Mouse (Mus musculus) forebrain, embryonic 13.5 days (tissue): ENCODE data around the gene Tmem234. TPM values are rescaled to one million over a fixed set of nuclear protein-coding genes. Genes with fewer than 3 reads are reported as not detected.
A peak's percentile ranks its signal among the peaks of the same experiment; 100 is the strongest.

Experiments
- ATAC-seq: fragments of 200-750 bp; cut with Nextera tagmentation; 2 replicates; pipeline ENCODE4 v1.8.0; 2017
- H3K27ac ChIP-seq: fragments of 300-500 bp; sonication (generic); 2 replicates; pipeline ENCODE4 v1.5.1; 2015; ENCODE audit warnings: inconsistent platforms, mild to moderate bottlenecking, moderate library complexity
- H3K27me3 ChIP-seq: fragments of 300-500 bp; sonication (generic); 2 replicates; pipeline ENCODE4 v1.6.1; 2015; ENCODE audit warnings: mild to moderate bottlenecking, inconsistent platforms
- H3K36me3 ChIP-seq: fragments of 300-500 bp; sonication (generic); 2 replicates; pipeline ENCODE4 v1.6.1; 2015; ENCODE audit warnings: mild to moderate bottlenecking, inconsistent platforms; ENCODE audit not compliant: poor library complexity, severe bottlenecking
- H3K4me1 ChIP-seq: fragments of 300-500 bp; sonication (generic); 2 replicates; pipeline ENCODE4 v1.6.1; 2015; ENCODE audit warnings: inconsistent platforms
- H3K4me2 ChIP-seq: fragments of 300-500 bp; sonication (generic); 2 replicates; pipeline ENCODE4 v1.6.1; 2015; ENCODE audit warnings: inconsistent platforms, mild to moderate bottlenecking, moderate library complexity
- H3K4me3 ChIP-seq: fragments of 300-500 bp; sonication (generic); 2 replicates; pipeline ENCODE4 v1.5.1; 2015; ENCODE audit warnings: mild to moderate bottlenecking, inconsistent platforms
- H3K9ac ChIP-seq: fragments of 300-500 bp; sonication (generic); 2 replicates; pipeline ENCODE4 v1.6.1; 2015; ENCODE audit warnings: mild to moderate bottlenecking, inconsistent platforms
- H3K9me3 ChIP-seq: fragments of 300-500 bp; sonication (generic); replicated peaks from 2 replicates; pipeline ENCODE4 v1.6.1; 2016; ENCODE audit warnings: inconsistent platforms
- WGBS: fragments of 180-500 bp; shearing (Covaris S2); methylation state at CpG from one replicate; pipeline ENCODE4 v1.1.7; 2015; 5-methylcytosine and 5-hydroxymethylcytosine counted together
- polyA plus RNA-seq: library from polyadenylated mRNA; unstranded; fragments of >200 nt; fragmentation: Nextera tagmentation; extraction: Ambion mirVana; gene quantifications from 2 replicates; pipeline ENCODE4 v1.2.1, GENCODE M21; 2015

Tmem234 gene
- polyA plus RNA-seq, 1 experiment from 2014 or later: 186 TPM

- WGBS: 85% methylated on average over 6 of the region's 6 CpGs
Measured at GRCm38 (mm10) chr4:129570028-129570427, 30.4 kb upstream of the Tmem234 start.

DNA sequence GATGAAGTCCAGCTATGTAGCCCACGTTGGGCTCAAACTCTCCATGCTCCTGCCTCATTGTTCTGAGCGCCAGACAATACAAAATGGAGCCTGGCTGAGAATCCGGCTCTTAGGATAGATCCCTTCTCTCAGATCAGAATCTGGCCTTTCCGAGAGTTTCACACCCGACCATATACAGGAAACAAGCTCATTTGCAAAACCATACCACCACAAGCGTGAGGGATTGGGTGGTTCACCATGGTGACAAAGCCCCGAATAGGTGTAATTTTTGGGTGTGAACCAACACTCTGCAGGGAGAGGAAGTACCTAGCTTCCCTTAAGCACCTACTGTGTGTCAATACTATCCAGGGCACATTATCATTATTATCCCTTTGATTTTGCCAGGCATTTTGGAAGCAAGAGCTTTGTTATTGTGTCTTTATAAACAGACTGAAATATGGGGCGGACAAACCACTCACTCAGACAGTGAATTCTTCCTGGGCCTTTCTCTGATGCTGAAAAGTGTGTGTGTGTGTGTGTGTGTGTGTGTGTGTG, 28.9 kb upstream of the Tmem234 start:
- WGBS: 76% methylated on average over 8 of the region's 8 CpGs
- Histone ChIP-seq H3K9me3 (no peaks in the 10 kb centered on the region), H3K9ac (no peak overlapping the region), H3K4me3 (no peak overlapping the region), H3K4me1 (no peaks in the 10 kb centered on the region), H3K36me3 (no peaks in the 10 kb centered on the region), H3K27me3 (no peaks in the 10 kb centered on the region), H3K4me2 (no peak overlapping the region), H3K27ac (no peak overlapping the region)
- ATAC-seq: no peak

More at GRCm38 (mm10) chr4:129570028-129570427, 30.4 kb upstream of the Tmem234 start:
- Histone ChIP-seq H3K27me3 (no peaks in the 10 kb centered on the region), H3K4me3 (no peak overlapping the region), H3K36me3 (no peaks in the 10 kb centered on the region), H3K9me3 (no peaks in the 10 kb centered on the region), H3K27ac (no peak overlapping the region), H3K9ac (no peak overlapping the region), H3K4me2 (no peak overlapping the region), H3K4me1 (no peaks in the 10 kb centered on the region)
- no peak for ATAC-seq

GRCm38 (mm10) chr4:129572236-129573092, 28.0 kb upstream of the Tmem234 start:
- no peak for ATAC-seq
- Histone ChIP-seq H3K4me1 (peaks cover 7% of the 10 kb centered on the region; the same call in 1 of the 2 replicates), H3K4me2 (no peak overlapping the region), H3K27me3 (no peaks in the 10 kb centered on the region), H3K9me3 (no peaks in the 10 kb centered on the region), H3K27ac (no peak overlapping the region), H3K4me3 (no peak overlapping the region), H3K36me3 (no peaks in the 10 kb centered on the region), H3K9ac (no peak overlapping the region)
- 89% methylated on average over 13 of the region's 13 CpGs for WGBS

DNA sequence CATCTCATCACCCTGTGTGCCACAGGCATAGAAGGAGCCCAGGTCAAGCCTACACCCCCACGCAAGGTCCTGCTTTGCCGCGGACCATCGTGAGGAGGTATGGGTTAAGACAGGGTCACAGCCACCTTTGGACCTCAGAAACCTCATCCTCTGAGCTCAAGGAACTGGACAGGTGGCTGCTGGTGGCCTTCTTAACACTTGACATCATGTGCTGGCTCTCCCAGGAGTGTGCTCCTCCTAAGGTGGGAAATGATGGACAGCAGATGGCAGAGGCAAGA, 27.4 kb upstream of the Tmem234 start:
- H3K4me3 ChIP-seq: no peak overlapping the region
- WGBS: 94% methylated on average over 4 of the region's 4 CpGs
- H3K4me1 ChIP-seq: peaks cover 7% of the 10 kb centered on the region; the same call in 1 of the 2 replicates
- H3K27me3 ChIP-seq: no peaks in the 10 kb centered on the region
- no peaks in the 10 kb centered on the region for H3K9me3 ChIP-seq
- ATAC-seq: no peak
- no peak overlapping the region for H3K27ac ChIP-seq
- no peaks in the 10 kb centered on the region for H3K36me3 ChIP-seq
- no peak overlapping the region for H3K4me2 ChIP-seq
- no peak overlapping the region for H3K9ac ChIP-seq

DNA sequence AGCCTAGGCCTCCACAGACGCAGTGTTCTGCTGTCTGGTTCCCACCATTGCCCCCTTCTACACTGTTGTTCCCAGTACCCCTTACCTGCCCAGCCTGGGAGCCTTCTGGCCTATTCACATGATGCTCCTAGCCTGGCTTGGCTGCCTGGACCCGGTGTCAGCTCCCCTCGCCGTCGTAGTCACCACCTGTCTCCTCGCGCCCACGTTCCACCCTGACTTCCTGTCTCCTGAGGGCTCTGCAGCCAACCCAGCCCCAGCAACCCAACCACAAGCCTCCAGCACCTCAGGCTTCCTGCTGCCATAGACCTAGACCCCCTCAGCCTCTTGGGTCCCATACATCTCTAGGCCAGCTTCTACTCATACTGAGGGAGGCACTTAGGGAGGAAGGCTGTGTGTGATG, 27.0 kb upstream of the Tmem234 start, which contains the start of gene Lck:
Gene Lck (minus strand): TSS at position 212 of the 400 bp plus-strand sequence.
- Histone ChIP-seq H3K27me3 (no peaks in the 10 kb centered on the region), H3K9me3 (no peaks in the 10 kb centered on the region), H3K36me3 (no peaks in the 10 kb centered on the region), H3K4me2 (no peak within 1 kb of the TSS), H3K4me1 (peaks cover 7% of the 10 kb centered on the region; the same call in 1 of the 2 replicates), H3K4me3 (no peak within 1 kb of the TSS), H3K27ac (no peak within 1 kb of the TSS), H3K9ac (no peak within 1 kb of the TSS)
- no peak for ATAC-seq
- WGBS: 93% methylated on average over 8 of the region's 8 CpGs

- WGBS: 74% methylated on average over 7 of the region's 8 CpGs
- no peaks in the 10 kb centered on the region for H3K9me3 ChIP-seq
Measured at GRCm38 (mm10) chr4:129575171-129575844, 25.2 kb upstream of the Tmem234 start.

GRCm38 (mm10) chr4:129576863-129577491, 23.5 kb upstream of the Tmem234 start:
- Histone ChIP-seq H3K27me3 (no peaks in the 10 kb centered on the region), H3K36me3 (no peaks in the 10 kb centered on the region), H3K27ac (no peak overlapping the region), H3K9me3 (no peaks in the 10 kb centered on the region), H3K4me1 (peaks cover 7% of the 10 kb centered on the region; the same call in 1 of the 2 replicates), H3K4me3 (0 out of 2 replicates have a peak overlapping the region, but pooled peaks have one; percentile 3), H3K4me2 (peak overlapping the region; percentile 24), H3K9ac (peak overlapping the region; percentile 21)
- WGBS: 27% methylated on average over 21 of the region's 21 CpGs
- no peak for ATAC-seq

More at GRCm38 (mm10) chr4:129575171-129575844, 25.2 kb upstream of the Tmem234 start:
- Histone ChIP-seq H3K27ac (no peak overlapping the region), H3K4me2 (no peak overlapping the region), H3K27me3 (no peaks in the 10 kb centered on the region), H3K9ac (no peak overlapping the region; the same call in 1 of the 2 replicates), H3K4me3 (no peak overlapping the region), H3K36me3 (no peaks in the 10 kb centered on the region), H3K4me1 (peaks cover 7% of the 10 kb centered on the region; the same call in 1 of the 2 replicates)
- ATAC-seq: no peak

GRCm38 (mm10) chr4:129577688-129578087, 22.8 kb upstream of the Tmem234 start:
- Histone ChIP-seq H3K27me3 (no peaks in the 10 kb centered on the region), H3K4me1 (peaks cover 7% of the 10 kb centered on the region; the same call in 1 of the 2 replicates), H3K4me3 (no peak overlapping the region), H3K36me3 (no peaks in the 10 kb centered on the region), H3K9ac (no peak overlapping the region), H3K27ac (no peak overlapping the region), H3K9me3 (no peaks in the 10 kb centered on the region), H3K4me2 (no peak overlapping the region; the same call in 1 of the 2 replicates)
- 86% methylated on average over 7 of the region's 7 CpGs for WGBS
- ATAC-seq: no peak

DNA sequence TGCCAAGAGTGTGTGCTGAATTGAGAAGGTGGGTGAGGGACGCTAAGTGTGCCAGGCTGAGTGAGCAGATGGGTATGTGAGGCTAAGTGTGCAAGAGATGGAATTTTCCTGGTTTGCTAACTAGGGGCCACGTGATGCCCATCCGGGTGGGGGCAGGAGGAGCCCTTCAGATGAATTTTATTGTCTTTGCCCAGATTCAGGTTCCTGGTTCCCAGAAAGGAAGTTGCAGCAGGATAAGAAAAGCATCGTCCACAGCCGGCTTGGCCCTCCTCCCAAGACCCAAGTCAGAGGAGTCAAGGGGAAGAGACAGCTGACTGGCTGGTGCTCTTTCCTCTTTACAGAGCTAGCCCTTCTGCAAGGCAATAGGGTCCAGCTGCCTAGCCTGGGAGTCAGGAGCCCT, 22.0 kb upstream of the Tmem234 start, which contains the start of gene Fam167b:
Gene Fam167b (minus strand): TSS at position 84 of the 400 bp plus-strand sequence.
- H3K9me3 ChIP-seq: no peaks in the 10 kb centered on the region
- H3K4me3 ChIP-seq: no peak within 1 kb of the TSS
- no peaks in the 10 kb centered on the region for H3K36me3 ChIP-seq
- ATAC-seq: no peak
- 91% methylated on average over 5 of the region's 5 CpGs for WGBS
- H3K4me1 ChIP-seq: peaks cover 7% of the 10 kb centered on the region; the same call in 1 of the 2 replicates
- H3K4me2 ChIP-seq: peak within 1 kb of the TSS; percentile 24
- H3K9ac ChIP-seq: no peak within 1 kb of the TSS
- no peak within 1 kb of the TSS for H3K27ac ChIP-seq
- no peaks in the 10 kb centered on the region for H3K27me3 ChIP-seq

GRCm38 (mm10) chr4:129580347-129580746, 20.1 kb upstream of the Tmem234 start:
- no peak for ATAC-seq
- no peaks in the 10 kb centered on the region for H3K36me3 ChIP-seq
- H3K9ac ChIP-seq: no peak overlapping the region
- no peaks in the 10 kb centered on the region for H3K27me3 ChIP-seq
- no peak overlapping the region for H3K4me3 ChIP-seq
- peaks cover 12% of the 10 kb centered on the region for H3K4me1 ChIP-seq
- H3K9me3 ChIP-seq: no peaks in the 10 kb centered on the region
- WGBS: 75% methylated on average over 7 of the region's 7 CpGs
- H3K27ac ChIP-seq: no peak overlapping the region
- H3K4me2 ChIP-seq: no peak overlapping the region

- Histone ChIP-seq H3K4me3 (no peak overlapping the region), H3K9me3 (no peaks in the 10 kb centered on the region), H3K27ac (no peak overlapping the region), H3K27me3 (no peaks in the 10 kb centered on the region), H3K36me3 (no peaks in the 10 kb centered on the region), H3K4me1 (peaks cover 7% of the 10 kb centered on the region), H3K4me2 (no peak overlapping the region), H3K9ac (no peak overlapping the region)
- 97% methylated on average over 1 of the region's 1 CpGs for WGBS
- ATAC-seq: no peak
Measured at GRCm38 (mm10) chr4:129582251-129582650, 18.2 kb upstream of the Tmem234 start.
